Mouse (Mus musculus) stomach, postnatal 0 days (tissue): Measurements from ENCODE around the gene Map3k6.

Source experiments
- CTCF ChIP-seq: IDR thresholded peaks from 2 replicates; pipeline ENCODE4 v1.5.1; 2016; ENCODE audit warnings: antibody characterized with exemption, low read depth, mild to moderate bottlenecking, moderate library complexity
- EP300 ChIP-seq: optimal IDR thresholded peaks from 2 replicates; pipeline ENCODE3; 2016; ENCODE audit warnings: antibody characterized with exemption

DNA sequence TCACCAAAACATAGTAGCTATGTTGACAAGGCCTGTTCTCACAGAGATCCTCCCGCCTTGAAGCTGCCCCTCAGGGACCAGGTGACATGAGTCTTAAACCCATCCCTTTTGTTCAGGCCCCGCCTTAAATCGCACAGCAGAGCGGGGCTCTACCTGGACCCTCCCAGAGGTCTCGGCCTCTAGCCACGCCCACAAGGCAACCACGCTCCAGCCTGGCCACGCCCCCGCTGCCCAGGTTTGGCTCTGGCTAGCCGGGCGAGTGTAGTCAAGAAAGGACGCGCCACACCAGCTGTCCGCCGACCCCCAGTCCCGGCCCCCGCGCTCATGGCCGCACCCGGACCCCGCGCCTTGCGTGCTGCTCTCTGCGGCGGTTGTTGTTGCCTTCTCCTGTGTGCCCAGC is 20.0 kb upstream of the Map3k6 start:
- TF ChIP-seq CTCF (no peak), EP300 (no peak)
